Mouse (Mus musculus): ENCODE data around the gene Adck2. TPM values are rescaled to one million over a fixed set of nuclear protein-coding genes. Genes with fewer than 3 reads are reported as not detected.
A peak's percentile ranks its signal among the peaks of the same experiment; 100 is the strongest.

Gene Adck2
- polyA plus RNA-seq, 2 experiments from 2014 or later = 27.8 to 29.7 TPM

- no peak for ATAC-seq
Observed at GRCm38 (mm10) chr6:39559276-39559939, 14.3 kb upstream of the Adck2 start.

GRCm38 (mm10) chr6:39562166-39563015 lies 11.3 kb upstream of the Adck2 start:
- ATAC-seq = peak; percentile 96

- peak; percentile 82 for ATAC-seq
Observed at GRCm38 (mm10) chr6:39567528-39567927, 6.1 kb upstream of the Adck2 start.

GRCm38 (mm10) chr6:39570426-39570825 lies 3.2 kb upstream of the Adck2 start:
- ATAC-seq = no peak

- ATAC-seq = no peak
Observed at GRCm38 (mm10) chr6:39574555-39574869, 839 bp downstream of the Adck2 start.

- no peak for ATAC-seq
Observed at GRCm38 (mm10) chr6:39574951-39575350, 1.3 kb downstream of the Adck2 start.

GRCm38 (mm10) chr6:39579552-39579951 lies 5.9 kb downstream of the Adck2 start:
- no peak for ATAC-seq

GRCm38 (mm10) chr6:39580558-39580957 lies 6.9 kb downstream of the Adck2 start:
- no peak for ATAC-seq

GRCm38 (mm10) chr6:39581087-39581784 lies 7.6 kb downstream of the Adck2 start:
- no peak for ATAC-seq

- no peak for ATAC-seq
Observed at GRCm38 (mm10) chr6:39585517-39585916, 11.8 kb downstream of the Adck2 start, which contains the start of gene Gm42420. Gene Gm42420, plus strand, starts transcription at chr6:39585753.

- no peak for ATAC-seq
Observed at GRCm38 (mm10) chr6:39591481-39591880, 17.8 kb downstream of the Adck2 start.

- ATAC-seq = peak; percentile 99
Observed at GRCm38 (mm10) chr6:39592401-39593214, 18.9 kb downstream of the Adck2 start, which contains the start of gene Ndufb2. Gene Ndufb2, plus strand, starts transcription at chr6:39592574.

GRCm38 (mm10) chr6:39600851-39601250 lies 27.2 kb downstream of the Adck2 start:
- no peak for ATAC-seq

- peak; percentile 42 for ATAC-seq
Observed at GRCm38 (mm10) chr6:39601828-39602227, 28.2 kb downstream of the Adck2 start.

GRCm38 (mm10) chr6:39604565-39604964 lies 30.9 kb downstream of the Adck2 start:
- no peak for ATAC-seq

GRCm38 (mm10) chr6:39606056-39606455 lies 32.4 kb downstream of the Adck2 start:
- no peak for ATAC-seq

GRCm38 (mm10) chr6:39606862-39607261 lies 33.2 kb downstream of the Adck2 start:
- ATAC-seq = peak; percentile 94

- ATAC-seq = no peak
Observed at GRCm38 (mm10) chr6:39607365-39607764, 33.7 kb downstream of the Adck2 start.

- ATAC-seq = no peak
Observed at GRCm38 (mm10) chr6:39610207-39610606, 36.5 kb downstream of the Adck2 start.

GRCm38 (mm10) chr6:39611296-39611695 lies 37.6 kb downstream of the Adck2 start:
- ATAC-seq = no peak

All from CD4-positive, CD25-positive, alpha-beta regulatory T cell, adult 4 months (primary cell).